Mouse (Mus musculus): ENCODE measurements around the gene Fndc3b.

DNA sequence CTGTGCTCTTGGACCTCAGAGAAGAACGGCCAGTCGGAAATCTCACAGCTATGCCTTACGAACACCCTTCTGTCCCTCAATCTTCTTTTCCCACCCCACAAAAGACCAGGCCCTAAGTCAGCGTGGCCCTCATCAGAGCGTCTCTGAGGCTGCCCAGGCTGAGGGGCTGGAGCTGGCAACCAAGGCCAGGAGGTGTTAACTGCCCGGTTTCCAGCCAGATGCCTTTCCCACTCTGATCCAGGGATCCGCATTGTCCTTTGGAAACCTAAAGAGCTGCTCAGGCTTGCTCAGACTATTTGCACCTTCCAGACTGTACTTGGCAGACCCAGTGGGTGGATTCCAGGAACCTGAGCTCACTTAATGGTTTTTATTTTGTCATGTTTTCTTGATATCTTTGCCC is 180.7 kb downstream of the Fndc3b start:
- no peak for TF ChIP-seq CTCF (IDR thresholded peaks at IDR 0.05; ENCODE audit: borderline replicate concordance, insufficient read depth, low read length)
- TF ChIP-seq POLR2A (IDR thresholded peaks at IDR 0.05; ENCODE audit: low read depth, low read length) = no peak

Data from embryonic fibroblast, embryonic 13.5 days (primary cell).